Mouse (Mus musculus) layer of hippocampus, adult 18-20 months (tissue): ENCODE results near the gene Gm21874. TPM values are rescaled to one million over a fixed set of nuclear protein-coding genes. Genes with fewer than 3 reads are reported as not detected.
"Not testable (repeated sequence)": the region's sequence is repeated elsewhere in the genome, so short reads cannot be mapped to it uniquely, and the experiment has no call there.

Experiments used
- DNase-seq, 2 experiments: peaks; one replicate each; pipeline ENCODE4 v3.0.0; 2022; ENCODE audit warnings: low spot score in 2 of 2
- long read RNA-seq: library from polyadenylated mRNA; stranded (forward); transcript quantifications from one replicate; pipeline ENCODE4 v2.0.0, GENCODE M21; 2021
- total RNA-seq, 2 experiments: library from RNA; stranded (reverse); gene quantifications; 2 replicates each; pipeline ENCODE4 v1.2.3; 2021

The Gm21874 gene
- total RNA-seq, result not detected
- long read RNA-seq, result 0 reads

GRCm38 (mm10) chrY:9416048-9416447, at the start of gene Gm21874:
Gm21874 (minus strand) TSS chrY:9416148.
- not testable (repeated sequence) for DNase-seq

Other genes starting within 250 kb of the Gm21874 start
- gene Gm21721, start 214.0 kb downstream of the Gm21874 start, total RNA-seq, result not detected
- not detected for gene Gm21812, start 69.0 kb downstream of the Gm21874 start, total RNA-seq